Mouse (Mus musculus) neural tube, embryonic 13.5 days (tissue): ENCODE results near the gene Ramp2. TPM values are rescaled to one million over a fixed set of nuclear protein-coding genes. Genes with fewer than 3 reads are reported as not detected.

ENCODE experiments used
- ATAC-seq: fragments of 200-750 bp; cut with Nextera tagmentation; 2 replicates; pipeline ENCODE4 v1.8.0; 2017; ENCODE audit warnings: low read depth, mild to moderate bottlenecking, moderate TSS enrichment, moderate library complexity
- H3K27ac ChIP-seq: fragments of 300-500 bp; sonication (generic); replicated peaks from 2 replicates; pipeline ENCODE4 v1.5.1; 2015; ENCODE audit warnings: moderate library complexity, mild to moderate bottlenecking, inconsistent platforms
- H3K27me3 ChIP-seq: fragments of 300-500 bp; sonication (generic); 2 replicates; pipeline ENCODE4 v1.6.1; 2015; ENCODE audit warnings: mild to moderate bottlenecking, inconsistent platforms
- H3K36me3 ChIP-seq: fragments of 300-500 bp; sonication (generic); 2 replicates; pipeline ENCODE4 v1.6.1; 2015; ENCODE audit warnings: mild to moderate bottlenecking, inconsistent platforms
- H3K4me1 ChIP-seq: fragments of 300-500 bp; sonication (generic); replicated peaks from 2 replicates; pipeline ENCODE4 v1.6.1; 2015; ENCODE audit warnings: inconsistent platforms
- H3K4me2 ChIP-seq: fragments of 300-500 bp; sonication (generic); 2 replicates; pipeline ENCODE4 v1.6.1; 2015; ENCODE audit warnings: inconsistent platforms, mild to moderate bottlenecking, moderate library complexity
- H3K4me3 ChIP-seq: fragments of 300-500 bp; sonication (generic); 2 replicates; pipeline ENCODE4 v1.5.1; 2015; ENCODE audit warnings: mild to moderate bottlenecking, inconsistent platforms
- H3K9ac ChIP-seq: fragments of 300-500 bp; sonication (generic); 2 replicates; pipeline ENCODE4 v1.6.1; 2015; ENCODE audit warnings: moderate library complexity, mild to moderate bottlenecking, inconsistent platforms
- H3K9me3 ChIP-seq: fragments of 300-500 bp; sonication (generic); 2 replicates; pipeline ENCODE4 v1.6.1; 2016; ENCODE audit warnings: inconsistent platforms
- WGBS: fragments of 180-500 bp; shearing (Covaris S2); methylation state at CpG from one replicate; pipeline ENCODE4 v1.1.7; 2015; 5-methylcytosine and 5-hydroxymethylcytosine counted together
- polyA plus RNA-seq: library from polyadenylated mRNA; unstranded; fragments of >200 nt; fragmentation: Nextera tagmentation; extraction: Ambion mirVana; gene quantifications from 2 replicates; pipeline ENCODE4 v1.2.1, GENCODE M21; 2015

Ramp2 gene
- polyA plus RNA-seq, 1 experiment from 2014 or later, result 108 TPM

- H3K27me3 ChIP-seq, result peaks cover 49% of the 10 kb centered on the region
- WGBS, result 28% methylated on average over 4 of the region's 4 CpGs
- ATAC-seq, result no peak
Observed at GRCm38 (mm10) chr11:101245071-101245470, 757 bp upstream of the Ramp2 start.

GRCm38 (mm10) chr11:101246702-101247012 is 829 bp downstream of the Ramp2 start:
- Histone ChIP-seq H3K9ac (peak overlapping the region; percentile 81), H3K4me1 (peaks cover 22% of the 10 kb centered on the region), H3K9me3 (no peaks in the 10 kb centered on the region), H3K4me3 (peak overlapping the region; percentile 60), H3K27ac (peak overlapping the region; percentile 54; the same call in 1 of the 2 replicates), H3K4me2 (peak overlapping the region; percentile 93), H3K27me3 (peaks cover 55% of the 10 kb centered on the region), H3K36me3 (no peaks in the 10 kb centered on the region)
- 3% methylated on average over 7 of the region's 7 CpGs for WGBS
- ATAC-seq, result no peak

More at GRCm38 (mm10) chr11:101245071-101245470, 757 bp upstream of the Ramp2 start:
- Histone ChIP-seq H3K27ac (no peak overlapping the region), H3K4me1 (peaks cover 22% of the 10 kb centered on the region), H3K9ac (no peak overlapping the region), H3K9me3 (no peaks in the 10 kb centered on the region), H3K4me3 (0 out of 2 replicates have a peak overlapping the region, but pooled peaks have one; percentile 60), H3K4me2 (peak overlapping the region; percentile 93; the same call in 1 of the 2 replicates), H3K36me3 (no peaks in the 10 kb centered on the region)

GRCm38 (mm10) chr11:101247521-101248030 is 1.7 kb downstream of the Ramp2 start:
- H3K27ac ChIP-seq, result peak overlapping the region; percentile 46
- WGBS, result 85% methylated on average over 6 of the region's 6 CpGs
- H3K4me3 ChIP-seq, result peak overlapping the region; percentile 60

GRCm38 (mm10) chr11:101248258-101248994 is 2.6 kb downstream of the Ramp2 start:
- H3K27me3 ChIP-seq, result peaks cover 55% of the 10 kb centered on the region
- H3K27ac ChIP-seq, result no peak overlapping the region
- peaks cover 31% of the 10 kb centered on the region for H3K4me1 ChIP-seq
- no peak overlapping the region for H3K4me3 ChIP-seq
- no peaks in the 10 kb centered on the region for H3K9me3 ChIP-seq
- H3K4me2 ChIP-seq, result peak overlapping the region; percentile 93; the same call in 1 of the 2 replicates
- no peak overlapping the region for H3K9ac ChIP-seq
- no peak for ATAC-seq
- WGBS, result 39% methylated on average over 14 of the region's 14 CpGs
- no peaks in the 10 kb centered on the region for H3K36me3 ChIP-seq

More at GRCm38 (mm10) chr11:101247521-101248030, 1.7 kb downstream of the Ramp2 start:
- no peak for ATAC-seq
- peak overlapping the region; percentile 93 for H3K4me2 ChIP-seq
- 0 out of 2 replicates have a peak overlapping the region, but pooled peaks have one; percentile 54 for H3K9ac ChIP-seq
- H3K27me3 ChIP-seq, result peaks cover 55% of the 10 kb centered on the region
- H3K36me3 ChIP-seq, result no peaks in the 10 kb centered on the region
- peaks cover 25% of the 10 kb centered on the region for H3K4me1 ChIP-seq
- no peaks in the 10 kb centered on the region for H3K9me3 ChIP-seq

- Histone ChIP-seq H3K27ac (no peak overlapping the region), H3K36me3 (no peaks in the 10 kb centered on the region; the same call in 1 of the 2 replicates), H3K27me3 (peaks cover 29% of the 10 kb centered on the region), H3K9ac (no peak overlapping the region), H3K9me3 (no peaks in the 10 kb centered on the region), H3K4me1 (peaks cover 30% of the 10 kb centered on the region), H3K4me2 (no peak overlapping the region), H3K4me3 (no peak overlapping the region)
- WGBS, result 80% methylated on average over 2 of the region's 2 CpGs
- no peak for ATAC-seq
Observed at GRCm38 (mm10) chr11:101251031-101251430, 5.2 kb downstream of the Ramp2 start.

- peak overlapping the region; percentile 59 for H3K4me3 ChIP-seq
- peaks cover 13% of the 10 kb centered on the region for H3K27me3 ChIP-seq
- peaks cover 18% of the 10 kb centered on the region for H3K4me1 ChIP-seq
- no peak overlapping the region for H3K27ac ChIP-seq
- peak overlapping the region; percentile 92 for H3K4me2 ChIP-seq
- no peak for ATAC-seq
- peak overlapping the region; percentile 85 for H3K9ac ChIP-seq
- no peaks in the 10 kb centered on the region for H3K9me3 ChIP-seq
- H3K36me3 ChIP-seq, result peaks cover 10% of the 10 kb centered on the region
- 17% methylated on average over 7 of the region's 7 CpGs for WGBS
Observed at GRCm38 (mm10) chr11:101252941-101253340, 7.1 kb downstream of the Ramp2 start.

GRCm38 (mm10) chr11:101253613-101254389 is 8.0 kb downstream of the Ramp2 start, which contains the start of gene Vps25:
Vps25 (plus strand) TSS chr11:101253707.
- Histone ChIP-seq H3K27ac (peak within 1 kb of the TSS; percentile 81), H3K9ac (peak within 1 kb of the TSS; percentile 85), H3K4me2 (peak within 1 kb of the TSS; percentile 92), H3K4me1 (peaks cover 18% of the 10 kb centered on the region), H3K36me3 (peaks cover 13% of the 10 kb centered on the region), H3K27me3 (peaks cover 6% of the 10 kb centered on the region; the same call in 1 of the 2 replicates), H3K4me3 (peak within 1 kb of the TSS; percentile 59), H3K9me3 (no peaks in the 10 kb centered on the region)
- 0% methylated on average over 40 of the region's 40 CpGs for WGBS
- ATAC-seq, result peak; percentile 82

GRCm38 (mm10) chr11:101255826-101256775 is 10.3 kb downstream of the Ramp2 start:
- peaks cover 41% of the 10 kb centered on the region for H3K4me1 ChIP-seq
- no peaks in the 10 kb centered on the region for H3K9me3 ChIP-seq
- 88% methylated on average over 13 of the region's 13 CpGs for WGBS
- no peak overlapping the region for H3K4me2 ChIP-seq
- H3K36me3 ChIP-seq, result peaks cover 13% of the 10 kb centered on the region
- peaks cover 17% of the 10 kb centered on the region for H3K27me3 ChIP-seq
- no peak for ATAC-seq
- no peak overlapping the region for H3K27ac ChIP-seq
- H3K9ac ChIP-seq, result no peak overlapping the region
- no peak overlapping the region for H3K4me3 ChIP-seq

GRCm38 (mm10) chr11:101259261-101259712 is 13.5 kb downstream of the Ramp2 start:
- H3K27ac ChIP-seq, result no peak overlapping the region; the same call in 1 of the 2 replicates
- H3K9me3 ChIP-seq, result no peaks in the 10 kb centered on the region
- H3K4me2 ChIP-seq, result peak overlapping the region; percentile 78
- no peak overlapping the region for H3K4me3 ChIP-seq
- WGBS, result 26% methylated on average over 6 of the region's 6 CpGs
- H3K4me1 ChIP-seq, result peaks cover 51% of the 10 kb centered on the region
- H3K27me3 ChIP-seq, result peaks cover 45% of the 10 kb centered on the region
- H3K36me3 ChIP-seq, result peaks cover 13% of the 10 kb centered on the region
- H3K9ac ChIP-seq, result 0 out of 2 replicates have a peak overlapping the region, but pooled peaks have one; percentile 72
- ATAC-seq, result no peak; the same call in 1 of the 2 replicates

GRCm38 (mm10) chr11:101259948-101260825 is 14.4 kb downstream of the Ramp2 start, which contains the start of gene Wnk4:
Wnk4 (plus strand) TSS chr11:101260567.
- WGBS, result under 1% methylated on average over 43 of the region's 43 CpGs
- Histone ChIP-seq H3K36me3 (peaks cover 13% of the 10 kb centered on the region), H3K27me3 (peaks cover 53% of the 10 kb centered on the region), H3K4me3 (peak within 1 kb of the TSS; percentile 42), H3K4me2 (peak within 1 kb of the TSS; percentile 78), H3K9ac (peak within 1 kb of the TSS; percentile 72), H3K4me1 (peaks cover 53% of the 10 kb centered on the region), H3K9me3 (no peaks in the 10 kb centered on the region), H3K27ac (peak within 1 kb of the TSS; percentile 2; the same call in 1 of the 2 replicates)
- ATAC-seq, result peak; percentile 62
